Mouse (Mus musculus) stomach, postnatal 0 days (tissue): ENCODE results near the gene Col27a1. TPM values are rescaled to one million over a fixed set of nuclear protein-coding genes. Genes with fewer than 3 reads are reported as not detected.
A peak's percentile ranks its signal among the peaks of the same experiment; 100 is the strongest.

Experiments used
- ATAC-seq: fragments of 200-750 bp; cut with Nextera tagmentation; 2 replicates; pipeline ENCODE4 v1.8.0; 2017; ENCODE audit not compliant: low FRiP score, low TSS enrichment
- DNase-seq: peaks from one replicate; pipeline ENCODE4 v3.0.0-alpha.2; 2016; ENCODE audit warnings: low spot score
- H3K27ac ChIP-seq: fragments of 300-500 bp; sonication (generic); replicated peaks from 2 replicates; pipeline ENCODE4 v1.5.1; 2014; ENCODE audit warnings: mild to moderate bottlenecking, control low read depth
- H3K27me3 ChIP-seq: fragments of 300-500 bp; sonication (generic); 2 replicates; pipeline ENCODE4 v1.6.1; 2014; ENCODE audit warnings: low read length; ENCODE audit not compliant: control insufficient read depth, insufficient read depth
- H3K36me3 ChIP-seq: fragments of 300-500 bp; sonication (generic); 2 replicates; pipeline ENCODE4 v1.6.1; 2014; ENCODE audit warnings: low read length, mixed read lengths; ENCODE audit not compliant: control insufficient read depth, insufficient read depth
- H3K4me1 ChIP-seq: fragments of 300-500 bp; sonication (generic); replicated peaks from 2 replicates; pipeline ENCODE4 v1.6.1; 2014; ENCODE audit warnings: antibody characterized with exemption; ENCODE audit not compliant: control insufficient read depth, insufficient read depth
- H3K4me2 ChIP-seq: fragments of 300-500 bp; sonication (generic); replicated peaks from 2 replicates; pipeline ENCODE4 v1.6.1; 2014; ENCODE audit warnings: low read depth, mild to moderate bottlenecking, control low read depth, moderate library complexity
- H3K4me3 ChIP-seq: fragments of 300-500 bp; sonication (generic); 2 replicates; pipeline ENCODE4 v1.5.1; 2014; ENCODE audit warnings: low read depth, low read length, control low read depth
- H3K9ac ChIP-seq: fragments of 300-500 bp; sonication (generic); 2 replicates; pipeline ENCODE4 v1.6.1; 2014; ENCODE audit warnings: mild to moderate bottlenecking, low read length, control low read depth, mixed read lengths
- H3K9me3 ChIP-seq: fragments of 300-500 bp; sonication (generic); 2 replicates; pipeline ENCODE4 v1.6.1; 2016; ENCODE audit warnings: low read length; ENCODE audit not compliant: control insufficient read depth
- CTCF ChIP-seq: IDR thresholded peaks from 2 replicates; pipeline ENCODE4 v1.5.1; 2016; ENCODE audit warnings: antibody characterized with exemption, low read depth, mild to moderate bottlenecking, moderate library complexity
- EP300 ChIP-seq: optimal IDR thresholded peaks from 2 replicates; pipeline ENCODE3; 2016; ENCODE audit warnings: antibody characterized with exemption
- WGBS: fragments of 180-500 bp; shearing (Covaris S2); extraction: QIAGEN DNeasy Blood & Tissue Kit; methylation state at CpG from one replicate; pipeline ENCODE4 v1.1.7; 2014; 5-methylcytosine and 5-hydroxymethylcytosine counted together
- polyA plus RNA-seq: library from polyadenylated mRNA; unstranded; fragments of >200 nt; fragmentation: Nextera tagmentation; extraction: Ambion mirVana; gene quantifications from 2 replicates; pipeline ENCODE4 v1.2.1, GENCODE M21; 2015

The Col27a1 gene
- polyA plus RNA-seq, 1 experiment from 2014 or later: 5.3 TPM

GRCm38 (mm10) chr4:63278821-63279220 is 65.0 kb downstream of the Col27a1 start:
- Histone ChIP-seq H3K4me3 (no peak overlapping the region), H3K9me3 (no peaks in the 10 kb centered on the region), H3K36me3 (0 out of 2 replicates have a peak, but pooled peaks cover 3% of the 10 kb centered on the region), H3K4me2 (no peak overlapping the region), H3K4me1 (no peaks in the 10 kb centered on the region), H3K27me3 (no peaks in the 10 kb centered on the region), H3K9ac (no peak overlapping the region), H3K27ac (no peak overlapping the region)
- peak; percentile 32 for DNase-seq
- peak; percentile 48; the same call in 1 of the 2 replicates for ATAC-seq
- WGBS: 37% methylated on average over 7 of the region's 7 CpGs
- 0 out of 2 replicates have a peak, but pooled peaks have one; percentile 16 for TF ChIP-seq CTCF
- no peak for TF ChIP-seq EP300

GRCm38 (mm10) chr4:63281694-63282093 is 67.9 kb downstream of the Col27a1 start:
- no peak for TF ChIP-seq EP300
- TF ChIP-seq CTCF: no peak
- Histone ChIP-seq H3K9me3 (no peaks in the 10 kb centered on the region), H3K4me2 (no peak overlapping the region), H3K4me1 (no peaks in the 10 kb centered on the region), H3K36me3 (peaks cover 7% of the 10 kb centered on the region; the same call in 1 of the 2 replicates), H3K27ac (no peak overlapping the region), H3K27me3 (no peaks in the 10 kb centered on the region), H3K4me3 (no peak overlapping the region), H3K9ac (no peak overlapping the region)
- DNase-seq: no peak
- WGBS: 57% methylated on average over 6 of the region's 6 CpGs
- ATAC-seq: 0 out of 2 replicates have a peak, but pooled peaks have one; percentile 16

GRCm38 (mm10) chr4:63283319-63283718 is 69.5 kb downstream of the Col27a1 start:
- H3K9ac ChIP-seq: no peak overlapping the region
- 80% methylated on average over 5 of the region's 5 CpGs for WGBS
- no peaks in the 10 kb centered on the region for H3K9me3 ChIP-seq
- H3K4me2 ChIP-seq: no peak overlapping the region
- TF ChIP-seq CTCF (no peak), EP300 (no peak)
- H3K27me3 ChIP-seq: no peaks in the 10 kb centered on the region
- no peak overlapping the region for H3K27ac ChIP-seq
- ATAC-seq (no peak), DNase-seq (no peak)
- peaks cover 7% of the 10 kb centered on the region; the same call in 1 of the 2 replicates for H3K36me3 ChIP-seq
- H3K4me1 ChIP-seq: no peaks in the 10 kb centered on the region
- no peak overlapping the region for H3K4me3 ChIP-seq

- no peak for TF ChIP-seq EP300
- TF ChIP-seq CTCF: peak; percentile 36
- Histone ChIP-seq H3K27me3 (no peaks in the 10 kb centered on the region), H3K4me3 (no peak overlapping the region), H3K9ac (no peak overlapping the region), H3K4me1 (peaks cover 5% of the 10 kb centered on the region; the same call in 1 of the 2 replicates), H3K36me3 (peaks cover 5% of the 10 kb centered on the region; the same call in 1 of the 2 replicates), H3K4me2 (no peak overlapping the region), H3K9me3 (no peaks in the 10 kb centered on the region), H3K27ac (no peak overlapping the region)
- WGBS: 82% methylated on average over 4 of the region's 4 CpGs
- ATAC-seq: no peak
- DNase-seq: no peak
These were observed 72.2 kb downstream of the Col27a1 start for GRCm38 (mm10) chr4:63286034-63286433.

- Histone ChIP-seq H3K9ac (no peak overlapping the region), H3K27me3 (no peaks in the 10 kb centered on the region), H3K4me1 (peaks cover 5% of the 10 kb centered on the region; the same call in 1 of the 2 replicates), H3K27ac (no peak overlapping the region), H3K36me3 (peaks cover 6% of the 10 kb centered on the region; the same call in 1 of the 2 replicates), H3K9me3 (no peaks in the 10 kb centered on the region), H3K4me3 (no peak overlapping the region), H3K4me2 (no peak overlapping the region)
- no peak for DNase-seq
- ATAC-seq: no peak
- no peak for TF ChIP-seq CTCF
- TF ChIP-seq EP300: no peak
- 86% methylated on average over 5 of the region's 5 CpGs for WGBS
These were observed 74.7 kb downstream of the Col27a1 start for GRCm38 (mm10) chr4:63288497-63288896.

- no peak for TF ChIP-seq CTCF
- no peak for TF ChIP-seq EP300
- no peak overlapping the region for H3K4me2 ChIP-seq
- DNase-seq (no peak), ATAC-seq (no peak)
- H3K9ac ChIP-seq: no peak overlapping the region
- no peaks in the 10 kb centered on the region for H3K27me3 ChIP-seq
- H3K4me1 ChIP-seq: peaks cover 5% of the 10 kb centered on the region; the same call in 1 of the 2 replicates
- no peaks in the 10 kb centered on the region for H3K9me3 ChIP-seq
- H3K4me3 ChIP-seq: no peak overlapping the region
- H3K27ac ChIP-seq: peak overlapping the region; percentile 13; the same call in 1 of the 2 replicates
- WGBS: 56% methylated on average over 2 of the region's 2 CpGs
- peaks cover 6% of the 10 kb centered on the region; the same call in 1 of the 2 replicates for H3K36me3 ChIP-seq
These were observed 76.3 kb downstream of the Col27a1 start for GRCm38 (mm10) chr4:63290081-63290480.
